Mouse (Mus musculus) heart, postnatal 0 days (tissue): Measurements from ENCODE around the gene Hspg2. TPM values are rescaled to one million over a fixed set of nuclear protein-coding genes. Genes with fewer than 3 reads are reported as not detected.

ENCODE experiments used
- ATAC-seq: fragments of 200-750 bp; cut with Nextera tagmentation; 2 replicates; pipeline ENCODE4 v1.8.0; 2017; ENCODE audit warnings: low read depth, moderate number of reproducible peaks, moderate library complexity; ENCODE audit not compliant: insufficient read depth
- DNase-seq: peaks from one replicate; pipeline ENCODE4 v3.0.0-alpha.2; 2016; ENCODE audit warnings: low spot score
- H3K27ac ChIP-seq: fragments of 300-500 bp; sonication (generic); 2 replicates; pipeline ENCODE4 v1.5.1; 2014; ENCODE audit warnings: low read depth, mild to moderate bottlenecking
- H3K27me3 ChIP-seq: fragments of 300-500 bp; sonication (generic); 2 replicates; pipeline ENCODE4 v1.6.1; 2014; ENCODE audit warnings: low read length, mixed read lengths; ENCODE audit not compliant: control insufficient read depth, insufficient read depth
- H3K36me3 ChIP-seq: fragments of 300-500 bp; sonication (generic); replicated peaks from 2 replicates; pipeline ENCODE4 v1.6.1; 2014; ENCODE audit warnings: low read length, mixed read lengths; ENCODE audit not compliant: control insufficient read depth, insufficient read depth
- H3K4me1 ChIP-seq: fragments of 300-500 bp; sonication (generic); 2 replicates; pipeline ENCODE4 v1.6.1; 2014; ENCODE audit warnings: antibody characterized with exemption; ENCODE audit not compliant: control insufficient read depth, insufficient read depth
- H3K4me2 ChIP-seq: fragments of 300-500 bp; sonication (generic); 2 replicates; pipeline ENCODE4 v1.6.1; 2014; ENCODE audit warnings: low read depth, mild to moderate bottlenecking, low read length, moderate library complexity
- H3K4me3 ChIP-seq: fragments of 300-500 bp; sonication (generic); 2 replicates; pipeline ENCODE4 v1.5.1; 2014; ENCODE audit warnings: low read depth, low read length
- H3K9ac ChIP-seq: fragments of 300-500 bp; sonication (generic); replicated peaks from 2 replicates; pipeline ENCODE4 v1.6.1; 2014; ENCODE audit warnings: low read depth, low read length, mixed read lengths
- H3K9me3 ChIP-seq: fragments of 300-500 bp; sonication (generic); replicated peaks from 2 replicates; pipeline ENCODE4 v1.6.1; 2016; ENCODE audit warnings: low read length; ENCODE audit not compliant: control insufficient read depth
- CTCF ChIP-seq: IDR thresholded peaks from 2 replicates; pipeline ENCODE4 v1.5.1; 2016; ENCODE audit warnings: antibody characterized with exemption, control low read depth, low read depth
- EP300 ChIP-seq: IDR thresholded peaks from 2 replicates; pipeline ENCODE4 v1.6.1; 2016; ENCODE audit warnings: antibody characterized with exemption, low read depth
- whole genome bisulfite sequencing: fragments of 180-500 bp; shearing (Covaris S2); extraction: QIAGEN DNeasy Blood & Tissue Kit; methylation state at CpG from one replicate; pipeline ENCODE4 v1.1.7; 2014; 5-methylcytosine and 5-hydroxymethylcytosine counted together
- polyA plus RNA-seq: library from polyadenylated mRNA; unstranded; fragments of >200 nt; fragmentation: Nextera tagmentation; extraction: Ambion mirVana; gene quantifications from 2 replicates; pipeline ENCODE4 v1.2.1, GENCODE M21; 2015
- total RNA-seq: library from RNA; depleted of rRNA; stranded (reverse); fragments of >200 nt; gene quantifications from 2 replicates; pipeline ENCODE4 v1.2.3, GENCODE M21; 2014; ENCODE audit warnings: low replicate concordance

Gene Hspg2
- total and polyA plus RNA-seq, 2 experiments from 2014 or later: 42.4 to 473 TPM

- no peaks in the 10 kb centered on the region for H3K9me3 ChIP-seq
- no peaks in the 10 kb centered on the region for H3K27me3 ChIP-seq
- H3K9ac ChIP-seq: no peak overlapping the region
- 0 out of 2 replicates have a peak, but pooled peaks cover 9% of the 10 kb centered on the region for H3K4me1 ChIP-seq
- DNase-seq (no peak), ATAC-seq (no peak)
- H3K36me3 ChIP-seq: no peaks in the 10 kb centered on the region
- H3K4me3 ChIP-seq: no peak overlapping the region
- H3K4me2 ChIP-seq: no peak overlapping the region
- no peak overlapping the region for H3K27ac ChIP-seq
- TF ChIP-seq CTCF (no peak), EP300 (no peak)
- WGBS: 36% methylated on average over 4 of the region's 4 CpGs
These were observed 11.3 kb upstream of the Hspg2 start for GRCm38 (mm10) chr4:137457292-137457691.

GRCm38 (mm10) chr4:137458310-137458709 lies 10.3 kb upstream of the Hspg2 start:
- 0 out of 2 replicates have a peak, but pooled peaks cover 7% of the 10 kb centered on the region for H3K4me1 ChIP-seq
- TF ChIP-seq CTCF (no peak), EP300 (no peak)
- no peak overlapping the region for H3K9ac ChIP-seq
- H3K36me3 ChIP-seq: no peaks in the 10 kb centered on the region
- H3K27ac ChIP-seq: no peak overlapping the region
- no peak overlapping the region for H3K4me2 ChIP-seq
- 84% methylated on average over 9 of the region's 9 CpGs for WGBS
- no peaks in the 10 kb centered on the region for H3K9me3 ChIP-seq
- H3K27me3 ChIP-seq: no peaks in the 10 kb centered on the region
- no peak overlapping the region for H3K4me3 ChIP-seq
- DNase-seq (no peak), ATAC-seq (no peak)

GRCm38 (mm10) chr4:137458861-137459260 lies 9.7 kb upstream of the Hspg2 start:
- Histone ChIP-seq H3K27ac (no peak overlapping the region), H3K9me3 (no peaks in the 10 kb centered on the region), H3K4me2 (no peak overlapping the region), H3K4me1 (0 out of 2 replicates have a peak, but pooled peaks cover 2% of the 10 kb centered on the region), H3K36me3 (no peaks in the 10 kb centered on the region), H3K9ac (no peak overlapping the region), H3K27me3 (no peaks in the 10 kb centered on the region), H3K4me3 (no peak overlapping the region)
- ATAC-seq (no peak), DNase-seq (no peak)
- TF ChIP-seq CTCF (no peak), EP300 (no peak)
- 44% methylated on average over 5 of the region's 5 CpGs for WGBS

- 57% methylated on average over 14 of the region's 14 CpGs for WGBS
- no peaks in the 10 kb centered on the region for H3K4me1 ChIP-seq
These were observed 7.9 kb upstream of the Hspg2 start for GRCm38 (mm10) chr4:137460676-137461075.

GRCm38 (mm10) chr4:137461217-137461616 lies 7.4 kb upstream of the Hspg2 start:
- Histone ChIP-seq H3K9ac (no peak overlapping the region), H3K4me3 (no peak overlapping the region), H3K9me3 (no peaks in the 10 kb centered on the region), H3K4me2 (no peak overlapping the region), H3K4me1 (0 out of 2 replicates have a peak, but pooled peaks cover under 1% of the 10 kb centered on the region), H3K27me3 (no peaks in the 10 kb centered on the region), H3K36me3 (no peaks in the 10 kb centered on the region), H3K27ac (peak overlapping the region; percentile 71)
- ATAC-seq (no peak), DNase-seq (no peak)
- TF ChIP-seq EP300 (no peak), CTCF (no peak)
- WGBS: 75% methylated on average over 4 of the region's 4 CpGs

More at GRCm38 (mm10) chr4:137460676-137461075, 7.9 kb upstream of the Hspg2 start:
- Histone ChIP-seq H3K4me2 (no peak overlapping the region), H3K27ac (peak overlapping the region; percentile 71), H3K9ac (no peak overlapping the region), H3K9me3 (no peaks in the 10 kb centered on the region), H3K27me3 (no peaks in the 10 kb centered on the region), H3K36me3 (no peaks in the 10 kb centered on the region), H3K4me3 (no peak overlapping the region)
- TF ChIP-seq EP300 (no peak), CTCF (no peak)
- ATAC-seq (peak; percentile 31; the same call in 1 of the 2 replicates), DNase-seq (no peak)

- no peak for ATAC-seq
- no peak for DNase-seq
- H3K4me1 ChIP-seq: peaks cover 8% of the 10 kb centered on the region
- no peaks in the 10 kb centered on the region for H3K36me3 ChIP-seq
- no peaks in the 10 kb centered on the region for H3K27me3 ChIP-seq
- TF ChIP-seq EP300 (no peak), CTCF (no peak)
- 64% methylated on average over 16 of the region's 16 CpGs for WGBS
- no peak overlapping the region for H3K4me2 ChIP-seq
- H3K9me3 ChIP-seq: no peaks in the 10 kb centered on the region
- no peak overlapping the region for H3K4me3 ChIP-seq
- H3K27ac ChIP-seq: peak overlapping the region; percentile 71; the same call in 1 of the 2 replicates
- no peak overlapping the region for H3K9ac ChIP-seq
These were observed 6.4 kb upstream of the Hspg2 start for GRCm38 (mm10) chr4:137461981-137462690.
